Mouse (Mus musculus) layer of hippocampus, postnatal 25 days (tissue): Measurements from ENCODE around the gene Gabra4. TPM values are rescaled to one million over a fixed set of nuclear protein-coding genes. Genes with fewer than 3 reads are reported as not detected.

Experiments
- DNase-seq, 2 experiments: peaks; one replicate each; pipeline ENCODE4 v3.0.0; 2022; ENCODE audit warnings: mixed read lengths in 2 of 2, low spot score in 1 of 2; ENCODE audit errors: extremely low spot score in 1 of 2
- total RNA-seq, 2 experiments: library from RNA; stranded (reverse); gene quantifications; 2 replicates each; pipeline ENCODE4 v1.2.3; 2021

Gabra4 gene
- total RNA-seq: 10 to 100 TPM; 74.8 to 80.1 TPM

DNA sequence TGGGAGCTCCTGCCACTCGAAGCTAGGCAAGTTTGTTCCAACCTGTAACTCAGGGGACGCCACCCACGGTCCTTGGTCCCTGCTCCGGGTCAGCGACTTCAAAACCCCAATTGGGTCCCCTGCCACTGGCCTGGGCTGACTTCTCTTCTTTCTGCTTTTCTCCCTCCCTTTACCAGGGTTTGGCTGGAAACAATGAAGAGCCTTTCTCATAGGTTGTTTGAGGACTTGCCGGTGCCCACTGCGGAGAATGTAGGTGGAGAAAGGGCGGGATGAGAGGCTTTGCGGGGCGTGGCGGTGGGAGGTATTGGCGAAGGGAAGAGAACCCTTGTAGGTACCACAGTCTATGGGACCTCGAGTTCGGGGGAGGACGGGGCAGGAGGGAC, at the start of gene Gabra4:
TSS of gene Gabra4 (minus strand) at position 194 of the 383 bp plus-strand sequence.
- no peak for DNase-seq

DNA sequence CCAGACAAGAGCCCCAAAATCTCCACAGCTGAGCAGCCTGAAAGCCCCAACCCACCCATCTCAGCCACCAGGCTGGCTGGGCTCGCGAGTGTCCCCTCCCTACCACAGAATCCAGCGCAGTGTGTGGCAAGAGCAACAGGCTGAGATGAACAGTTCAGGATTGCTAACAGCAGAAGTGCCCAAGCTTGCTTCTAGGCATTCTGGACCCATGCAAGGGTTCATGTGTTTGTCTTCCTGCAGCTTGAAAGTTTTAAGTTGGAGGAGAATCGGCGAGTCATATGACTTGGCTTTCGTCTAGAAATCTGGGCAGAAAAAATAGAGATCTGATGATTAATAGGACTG, 43.1 kb upstream of the Gabra4 start:
- DNase-seq: no peak

DNA sequence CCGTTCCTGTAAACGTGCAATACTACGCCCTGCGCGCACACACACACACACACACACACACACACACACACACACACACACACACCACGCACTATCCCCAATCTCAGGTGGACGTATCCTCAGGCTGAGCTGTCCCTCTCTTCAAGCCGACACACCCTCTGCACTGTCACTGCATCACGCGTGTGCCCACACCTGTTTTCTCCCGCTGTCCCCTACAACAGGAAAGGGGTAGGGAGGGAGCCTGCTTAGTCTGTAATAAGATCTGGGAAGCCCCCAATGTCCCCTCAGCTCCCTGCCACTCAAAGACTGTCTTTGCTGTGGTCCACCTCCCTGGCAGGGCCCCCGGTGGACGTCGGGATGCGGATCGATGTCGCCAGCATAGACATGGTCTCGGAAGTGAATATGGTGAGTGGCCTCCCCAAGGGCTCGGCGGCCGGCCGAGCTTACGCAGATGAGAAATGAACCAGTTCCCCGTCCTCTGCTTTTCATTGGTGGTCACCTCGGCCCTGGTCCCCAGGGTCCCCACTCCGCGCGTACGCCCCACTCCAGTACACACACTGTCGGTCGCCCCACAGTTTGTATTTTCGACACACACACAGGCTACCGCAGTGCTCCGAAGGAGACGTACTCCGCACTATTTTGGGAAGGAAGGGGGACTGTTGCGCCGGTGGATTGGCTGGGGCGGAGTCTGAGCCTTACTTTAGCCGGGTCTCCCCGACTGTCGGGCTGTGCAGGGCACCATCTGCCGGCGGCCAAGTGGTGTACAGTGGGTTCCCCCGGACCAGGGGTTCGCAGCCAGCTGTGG, 42.6 kb upstream of the Gabra4 start:
- peak; percentile 58 to 67 for DNase-seq

DNA sequence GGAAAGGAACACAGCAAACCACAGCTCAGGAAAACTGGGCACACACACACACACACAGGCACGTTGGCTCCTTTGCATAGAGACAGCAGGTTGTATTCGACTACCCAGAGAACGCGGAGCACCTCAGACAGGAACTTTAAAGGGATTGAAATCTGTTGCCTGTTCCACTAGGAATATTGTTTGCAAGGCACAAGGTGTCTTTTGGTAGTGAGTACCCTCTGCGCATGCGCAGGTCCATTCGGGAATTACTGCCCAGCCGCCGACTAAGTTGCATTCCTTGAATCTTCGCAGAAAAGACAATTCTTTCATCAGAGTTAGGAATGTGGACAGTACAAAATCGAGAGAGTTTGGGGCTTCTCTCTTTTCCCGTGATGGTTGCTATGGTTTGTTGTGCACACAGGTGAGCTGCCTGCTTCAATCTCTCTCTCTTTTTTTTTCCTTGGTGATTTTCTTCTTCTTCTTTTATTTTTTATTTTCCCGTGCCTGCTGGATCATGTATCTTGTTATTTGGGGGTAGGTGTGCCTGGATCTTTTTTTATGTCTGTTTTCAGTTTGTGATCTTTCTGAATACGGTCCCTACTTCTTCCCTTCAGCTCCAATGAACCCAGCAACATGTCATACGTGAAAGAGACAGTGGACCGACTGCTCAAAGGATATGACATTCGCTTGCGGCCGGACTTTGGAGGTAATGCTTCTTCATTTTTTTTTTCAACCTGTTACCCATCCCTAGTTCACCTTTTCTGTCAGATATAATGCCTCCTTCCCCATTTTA, 41.8 kb upstream of the Gabra4 start:
- DNase-seq: peak; percentile 64 to 74

DNA sequence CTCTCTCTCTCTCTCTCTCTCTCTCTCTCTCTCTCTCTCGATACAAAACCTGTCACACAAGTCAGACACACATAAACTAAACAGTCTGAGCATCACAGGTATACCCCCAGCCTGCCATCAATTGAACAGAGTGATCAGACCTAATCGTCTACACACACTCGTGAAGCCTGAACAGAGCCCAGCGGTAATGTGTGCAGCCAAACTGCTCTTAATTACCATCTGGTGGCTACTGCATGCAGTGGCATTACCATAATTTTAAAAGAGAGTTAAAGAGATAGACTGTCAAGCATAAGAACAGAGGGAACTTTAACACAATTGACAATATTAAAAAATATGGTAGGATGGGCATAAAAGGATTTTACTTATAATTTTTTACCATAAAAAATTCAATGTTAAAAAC, 7.5 kb upstream of the Gabra4 start:
- no peak for DNase-seq

DNA sequence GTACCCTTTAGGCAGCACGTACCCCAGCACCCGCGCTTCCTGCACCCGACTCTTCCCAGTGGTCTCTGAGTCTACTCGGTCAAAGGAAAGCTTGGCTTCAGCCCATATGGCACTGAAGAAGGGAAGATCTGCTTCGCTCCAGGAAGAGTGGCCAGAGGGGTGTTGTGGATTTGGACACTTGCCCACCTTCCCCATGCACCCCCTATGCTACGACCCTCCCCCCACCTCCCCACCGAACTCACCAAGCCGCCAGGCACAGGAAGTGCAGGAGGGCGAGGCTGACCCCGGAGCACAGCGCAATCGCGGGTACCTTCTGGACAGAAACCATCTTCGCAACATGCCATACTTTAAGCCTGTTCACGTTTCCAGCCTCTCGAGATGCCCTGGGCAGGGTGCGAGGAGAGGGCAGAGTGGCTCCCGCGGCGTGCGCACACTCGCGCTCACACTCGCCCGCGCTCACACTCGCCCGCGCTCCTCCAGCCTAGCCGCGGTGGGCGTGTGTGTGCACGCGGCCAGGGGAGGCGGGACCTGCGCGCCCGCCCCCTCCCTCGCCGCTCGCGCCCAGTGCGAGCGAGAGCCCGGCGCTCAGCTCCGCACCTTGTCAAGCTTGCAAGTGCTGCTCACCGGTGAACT, 510 bp downstream of the Gabra4 start, which contains the start of gene Gabrb1:
TSS of gene Gabrb1 (plus strand) at position 632 of the 633 bp plus-strand sequence.
- DNase-seq: peak; percentile 37 to 61

DNA sequence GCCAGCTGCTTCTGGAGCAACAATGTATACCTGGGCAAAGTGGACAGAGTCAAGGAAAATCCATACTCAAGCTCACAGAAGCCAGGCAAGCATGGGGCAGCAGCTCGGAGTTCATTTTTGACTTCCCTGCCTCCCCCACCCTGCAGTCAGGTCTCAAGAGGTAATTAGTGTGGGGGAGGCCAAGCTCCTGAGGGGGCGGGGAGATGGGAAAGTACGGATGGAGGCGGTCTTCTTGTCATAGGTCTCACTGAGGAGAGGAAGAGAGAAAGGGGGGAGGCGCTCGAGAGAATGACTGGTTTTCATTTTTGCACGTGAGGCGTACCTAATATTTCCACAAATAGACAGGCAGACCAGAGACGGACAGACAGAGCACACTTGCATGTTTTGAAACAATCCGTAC, 1.3 kb downstream of the Gabra4 start:
- peak in 1 of 2 experiments; percentile 15 for DNase-seq

DNA sequence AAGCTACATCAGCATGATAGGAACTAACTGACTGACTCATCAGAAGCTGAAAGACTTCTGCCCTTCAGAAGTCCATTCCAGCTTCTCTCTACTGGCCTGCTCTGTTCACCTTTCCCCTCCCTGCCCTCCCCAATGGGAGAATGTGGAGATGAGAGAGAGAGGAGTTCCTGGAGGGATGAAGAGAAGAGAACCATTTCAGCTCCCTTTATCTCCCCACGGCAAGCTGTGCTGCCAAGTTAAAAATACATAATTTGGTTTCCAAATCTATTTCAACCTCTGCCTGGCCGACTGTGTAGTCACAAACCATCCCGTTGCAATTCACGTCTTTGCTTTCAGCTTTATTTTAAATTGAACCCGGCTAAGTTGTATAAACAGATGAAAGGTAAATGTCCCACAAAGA, 4.1 kb downstream of the Gabra4 start:
- no peak for DNase-seq

DNA sequence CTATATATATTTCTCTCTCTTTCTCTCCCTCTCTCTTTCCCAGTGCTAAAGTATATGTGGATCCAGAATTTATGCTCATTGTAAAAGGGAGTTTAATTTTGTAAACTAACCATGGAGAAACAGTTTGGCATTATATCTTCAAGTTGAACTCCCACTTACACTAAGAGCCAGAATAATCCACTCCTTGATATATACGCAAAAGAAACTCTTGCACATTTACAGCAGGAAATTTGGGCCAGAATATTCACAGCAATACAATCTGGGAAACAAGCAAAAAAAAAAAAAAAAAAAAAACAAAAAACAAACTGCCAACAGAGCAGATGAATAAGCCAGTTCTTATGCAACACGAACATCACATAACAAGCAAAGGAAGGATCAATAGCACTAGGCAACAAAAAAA, 10.0 kb downstream of the Gabra4 start:
- DNase-seq: no peak

DNA sequence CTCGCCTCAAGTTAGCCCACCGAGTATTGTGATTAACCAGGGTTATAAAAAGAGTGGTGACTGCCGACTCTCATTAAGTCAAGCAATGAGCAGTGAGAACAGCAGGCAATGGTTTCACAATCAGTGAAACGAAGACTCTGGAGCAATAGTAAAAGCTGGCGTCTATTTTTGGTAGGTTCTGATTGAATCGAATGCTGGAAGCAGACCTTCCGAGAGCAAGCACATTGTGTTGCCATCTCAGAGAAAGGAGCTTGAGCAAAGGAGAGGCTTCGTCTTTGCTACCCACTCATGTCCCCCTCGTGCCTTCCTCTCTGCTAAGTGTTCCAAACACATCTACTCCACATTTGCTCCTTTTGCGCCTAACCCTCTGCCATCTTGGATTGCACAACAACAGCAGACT, 18.3 kb downstream of the Gabra4 start:
- no peak for DNase-seq

DNA sequence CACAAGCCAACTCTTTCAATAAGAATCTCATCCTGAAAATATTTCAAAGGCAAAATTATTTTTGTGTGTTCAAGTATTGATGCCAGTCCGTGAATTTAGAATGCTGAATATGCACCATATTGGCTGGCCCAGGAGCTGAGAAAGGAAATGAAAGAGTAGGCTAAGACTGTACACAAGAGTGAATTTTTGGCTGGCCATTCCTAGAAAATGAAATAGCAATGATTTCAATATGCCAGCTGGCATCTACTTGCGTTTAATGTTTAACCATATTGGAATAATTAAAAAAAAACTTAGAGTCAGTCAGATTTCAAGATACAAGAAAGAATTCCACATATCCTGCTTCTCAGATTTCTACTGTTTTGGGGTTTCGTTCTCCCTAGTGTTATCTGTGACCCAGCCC, 30.3 kb downstream of the Gabra4 start:
- no peak for DNase-seq

DNA sequence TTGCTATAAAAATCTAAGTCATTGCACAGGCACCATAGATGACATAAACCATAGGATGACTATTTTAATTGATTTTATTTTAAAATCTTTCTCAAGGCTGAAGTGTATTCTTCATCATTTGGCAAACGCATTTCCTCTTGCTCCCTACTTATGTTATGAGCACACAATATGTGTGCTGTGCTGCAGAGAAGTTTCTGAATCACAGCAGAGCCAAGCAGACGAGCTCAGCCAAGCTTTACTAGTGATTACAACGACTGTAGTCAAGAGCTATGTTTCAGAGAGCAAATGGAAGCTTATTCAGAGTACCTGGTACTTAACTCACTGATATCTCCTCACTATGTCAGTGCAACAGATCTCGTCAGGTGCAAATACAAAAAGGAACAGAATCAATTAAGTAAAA, 41.4 kb downstream of the Gabra4 start:
- DNase-seq: no peak

DNA sequence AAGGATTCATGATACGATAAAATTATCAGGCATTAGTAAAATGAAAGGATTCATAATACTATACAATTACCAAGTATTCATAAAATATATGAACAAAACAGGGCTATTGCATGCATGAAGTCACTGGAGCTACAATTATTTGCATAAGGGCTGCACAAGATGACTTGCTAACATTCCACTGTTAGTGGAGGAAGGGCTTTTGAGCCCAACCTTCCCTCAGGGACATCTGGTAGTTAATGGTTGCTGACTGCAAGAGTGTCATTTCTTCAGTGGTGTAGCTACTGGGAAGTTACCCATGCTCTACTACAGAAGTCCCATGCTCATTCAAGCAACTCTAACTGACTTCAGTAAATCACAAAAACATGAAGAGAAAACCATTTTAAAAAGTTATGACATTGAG, 43.8 kb downstream of the Gabra4 start:
- no peak for DNase-seq

DNA sequence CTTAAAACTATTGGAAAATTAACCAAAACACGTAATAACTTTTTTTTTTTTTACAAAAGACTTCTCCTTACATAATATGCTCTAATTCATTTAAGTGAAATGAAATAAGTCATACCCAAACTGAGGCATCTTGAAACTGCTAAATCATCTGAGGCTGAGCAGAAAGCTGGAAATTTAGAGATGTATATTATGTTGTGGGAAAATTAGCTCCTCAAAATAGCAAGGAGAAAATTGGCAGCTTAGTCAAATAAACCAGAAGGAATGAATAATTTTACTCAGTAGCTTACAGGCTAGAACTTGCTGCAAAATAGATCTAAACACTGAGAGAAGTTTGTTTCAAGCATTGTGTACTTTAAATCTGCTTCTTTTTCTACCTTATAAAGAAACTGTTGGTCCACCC, 49.4 kb downstream of the Gabra4 start:
- DNase-seq: no peak

DNA sequence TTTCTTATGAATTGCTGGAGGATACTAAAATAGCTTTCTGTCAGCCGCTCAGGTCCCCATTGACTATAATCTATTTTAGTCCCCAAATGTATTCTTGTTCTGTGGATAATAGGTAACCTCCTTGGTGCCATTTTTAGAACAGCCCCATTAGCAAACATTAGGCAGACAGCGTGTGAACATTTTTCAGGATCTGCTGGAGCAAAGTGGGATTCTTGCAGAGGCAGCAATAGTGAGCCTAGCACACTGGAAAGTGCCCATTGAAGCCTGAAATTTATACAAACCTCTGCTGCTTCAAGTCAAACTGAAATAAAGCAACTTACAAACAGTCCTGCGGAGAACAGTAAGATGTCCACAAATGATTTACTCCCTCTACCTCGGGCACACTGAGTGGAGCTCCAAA, 51.2 kb downstream of the Gabra4 start:
- no peak for DNase-seq

DNA sequence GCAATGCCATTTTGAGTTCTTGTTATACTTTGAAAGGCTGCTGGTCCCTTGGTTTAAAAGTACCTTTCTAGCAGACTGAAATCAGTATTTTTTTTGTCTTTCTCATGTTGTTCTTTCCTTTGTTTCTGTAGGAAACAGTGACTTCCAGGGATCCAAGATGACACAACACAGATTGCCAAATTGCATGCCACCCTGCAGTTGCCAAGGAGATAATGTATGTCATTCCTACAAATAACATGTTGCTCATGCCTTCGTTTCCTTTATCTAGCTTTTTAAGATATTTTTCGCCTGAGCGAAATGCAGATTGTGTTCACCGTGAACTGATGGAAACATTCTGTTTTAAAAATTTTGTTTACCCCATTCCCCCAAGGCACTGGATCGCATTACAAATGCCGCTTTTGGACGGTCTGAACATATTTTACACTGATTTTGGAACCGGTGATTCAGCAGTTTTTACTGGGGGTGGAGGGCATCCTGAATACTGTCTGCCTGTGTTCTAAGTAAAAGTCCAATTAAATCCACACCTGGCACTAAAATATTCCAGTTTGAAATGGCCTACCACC, 53.9 kb downstream of the Gabra4 start:
- DNase-seq: no peak

DNA sequence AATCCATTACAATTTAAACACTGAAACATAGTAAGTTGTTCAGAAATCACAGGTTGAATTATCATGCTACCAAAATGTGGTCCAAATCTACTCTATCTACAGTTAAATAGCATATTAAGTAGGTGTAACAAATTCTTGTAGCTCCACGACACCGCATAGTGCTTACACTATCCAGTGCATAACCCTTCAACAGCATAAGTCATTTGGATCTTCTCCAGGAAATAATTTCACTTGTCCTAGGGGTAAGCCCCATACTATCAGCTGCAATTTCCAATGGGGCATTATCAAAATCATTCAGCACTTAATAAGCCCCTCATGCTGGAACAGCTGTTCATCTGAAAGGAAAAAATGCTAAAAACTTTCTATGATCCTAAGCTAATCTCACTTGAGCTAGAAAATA, 62.8 kb downstream of the Gabra4 start:
- no peak for DNase-seq

DNA sequence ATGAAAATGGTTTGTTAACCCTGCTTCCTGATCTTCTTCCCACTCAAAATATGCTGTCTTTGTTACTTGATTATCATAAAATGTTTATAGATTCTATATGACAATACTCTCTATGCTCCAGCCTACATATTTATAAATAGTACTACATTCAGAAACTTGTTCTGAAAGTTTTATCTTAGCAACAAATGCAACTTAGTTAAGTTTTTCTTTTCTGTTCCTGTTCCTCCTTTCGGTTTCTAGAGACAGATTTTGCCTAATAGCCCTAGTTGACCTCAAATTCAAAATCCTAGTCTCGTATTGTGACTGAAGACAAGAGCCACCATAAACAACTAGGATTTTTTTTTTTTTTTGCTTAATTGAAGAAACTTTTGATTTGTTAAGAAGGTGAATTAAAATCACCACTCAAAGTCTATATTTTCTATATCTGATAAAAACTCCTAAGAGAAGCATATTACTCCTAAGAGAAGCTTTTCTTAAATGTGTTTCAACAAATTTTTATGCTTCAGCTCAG, 64.3 kb downstream of the Gabra4 start:
- DNase-seq: no peak

DNA sequence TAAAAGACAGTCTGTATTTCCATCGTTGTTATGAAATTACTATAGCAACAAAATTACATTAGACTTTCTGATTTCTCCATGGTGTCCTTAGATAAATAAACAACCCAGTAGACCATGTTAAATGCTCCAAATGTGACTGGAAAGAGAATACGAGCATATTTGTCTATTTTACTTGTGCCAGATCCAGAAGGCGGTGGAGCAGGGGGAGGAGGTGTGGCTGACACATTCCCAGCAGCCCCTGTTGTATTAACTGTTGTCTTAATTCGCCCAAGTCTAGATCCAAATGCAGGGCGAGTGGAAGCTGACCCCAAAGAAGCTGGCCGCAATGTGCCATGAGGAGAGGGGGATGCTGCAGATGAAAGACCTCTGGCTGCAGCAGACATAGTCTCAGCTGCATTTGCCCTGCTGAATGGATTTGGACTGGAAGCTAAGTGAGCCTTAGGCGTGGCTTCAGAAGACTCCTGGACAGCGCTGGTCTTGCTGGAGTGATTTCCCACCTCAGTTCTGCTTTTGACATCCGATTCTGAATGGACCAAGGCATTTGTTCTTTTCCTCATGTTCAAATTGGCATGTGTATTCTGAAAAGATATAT, 86.4 kb downstream of the Gabra4 start:
- DNase-seq: no peak

DNA sequence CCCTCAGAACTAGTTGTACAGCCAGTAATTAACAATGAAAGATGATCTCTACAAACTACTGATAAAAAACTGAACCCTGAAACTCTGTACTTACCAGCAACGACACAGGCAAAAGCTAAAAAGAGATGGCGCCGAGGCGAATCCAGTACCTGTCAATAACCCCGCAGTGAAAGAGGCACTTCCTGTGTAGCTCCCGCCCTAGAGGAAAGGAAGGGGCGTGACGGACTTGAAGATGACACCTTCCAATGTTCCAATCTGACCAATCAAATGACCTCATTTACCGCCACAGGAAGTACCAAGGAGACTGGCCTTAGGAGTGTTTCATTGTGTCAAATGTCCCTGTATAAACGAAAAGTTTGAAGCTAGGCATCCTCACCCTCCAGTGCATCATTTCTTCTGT, 110.0 kb downstream of the Gabra4 start, which contains the start of gene Cox7b2:
TSS of gene Cox7b2 (minus strand) at position 127 of the 400 bp plus-strand sequence.
- DNase-seq: no peak
